Mouse (Mus musculus): ENCODE measurements around the gene Syt11. TPM values are rescaled to one million over a fixed set of nuclear protein-coding genes. Genes with fewer than 3 reads are reported as not detected.

Syt11 gene
- polyA plus RNA-seq (2015; fragmentation: Illumina TruSeq; extraction: RNeasy Lipid Tissue Mini Kit (QIAGEN cat#74804); ENCODE audit: insufficient read depth, low replicate concordance): 8.3 TPM

GRCm38 (mm10) chr3:88774939-88775841 lies at the start of gene Syt11:
Syt11 (minus strand) TSS chr3:88775164.

GRCm38 (mm10) chr3:88716399-88717197 lies 58.4 kb downstream of the Syt11 start, which contains the start of gene Rit1:
Rit1 (plus strand) TSS chr3:88716838.

Other genes starting within 250 kb of the Syt11 start
- 1.9 TPM for gene Mex3a, start 242.8 kb downstream of the Syt11 start, polyA plus RNA-seq (2015; fragmentation: Illumina TruSeq; extraction: RNeasy Lipid Tissue Mini Kit (QIAGEN cat#74804); ENCODE audit: insufficient read depth, low replicate concordance)
- not detected for gene Rab25, start 226.9 kb downstream of the Syt11 start, polyA plus RNA-seq (2015; fragmentation: Illumina TruSeq; extraction: RNeasy Lipid Tissue Mini Kit (QIAGEN cat#74804); ENCODE audit: insufficient read depth, low replicate concordance)
- 54.4 TPM for gene Lamtor2, start 222.1 kb downstream of the Syt11 start, polyA plus RNA-seq (2015; fragmentation: Illumina TruSeq; extraction: RNeasy Lipid Tissue Mini Kit (QIAGEN cat#74804); ENCODE audit: insufficient read depth, low replicate concordance)
- 35.5 TPM for gene Ubqln4, start 221.4 kb downstream of the Syt11 start, polyA plus RNA-seq (2015; fragmentation: Illumina TruSeq; extraction: RNeasy Lipid Tissue Mini Kit (QIAGEN cat#74804); ENCODE audit: insufficient read depth, low replicate concordance)
- gene Ssr2, start 199.3 kb downstream of the Syt11 start, polyA plus RNA-seq (2015; fragmentation: Illumina TruSeq; extraction: RNeasy Lipid Tissue Mini Kit (QIAGEN cat#74804); ENCODE audit: insufficient read depth, low replicate concordance): 101 TPM
- gene Arhgef2, start 169.2 kb downstream of the Syt11 start, polyA plus RNA-seq (2015; fragmentation: Illumina TruSeq; extraction: RNeasy Lipid Tissue Mini Kit (QIAGEN cat#74804); ENCODE audit: insufficient read depth, low replicate concordance): 104 TPM
- not detected for gene Rxfp4, start 122.0 kb downstream of the Syt11 start, polyA plus RNA-seq (2015; fragmentation: Illumina TruSeq; extraction: RNeasy Lipid Tissue Mini Kit (QIAGEN cat#74804); ENCODE audit: insufficient read depth, low replicate concordance)
- 111 TPM for gene Khdc4, start 89.4 kb downstream of the Syt11 start, polyA plus RNA-seq (2015; fragmentation: Illumina TruSeq; extraction: RNeasy Lipid Tissue Mini Kit (QIAGEN cat#74804); ENCODE audit: insufficient read depth, low replicate concordance)
- gene Rit1, start 58.3 kb downstream of the Syt11 start, polyA plus RNA-seq (2015; fragmentation: Illumina TruSeq; extraction: RNeasy Lipid Tissue Mini Kit (QIAGEN cat#74804); ENCODE audit: insufficient read depth, low replicate concordance): 41.7 TPM
- 30.5 TPM for gene Gon4l, start 60.1 kb upstream of the Syt11 start, polyA plus RNA-seq (2015; fragmentation: Illumina TruSeq; extraction: RNeasy Lipid Tissue Mini Kit (QIAGEN cat#74804); ENCODE audit: insufficient read depth, low replicate concordance)
- gene Msto1, start 138.8 kb upstream of the Syt11 start, polyA plus RNA-seq (2015; fragmentation: Illumina TruSeq; extraction: RNeasy Lipid Tissue Mini Kit (QIAGEN cat#74804); ENCODE audit: insufficient read depth, low replicate concordance): 8.1 TPM
- 56.6 TPM for gene Ash1l, start 175.5 kb upstream of the Syt11 start, polyA plus RNA-seq (2015; fragmentation: Illumina TruSeq; extraction: RNeasy Lipid Tissue Mini Kit (QIAGEN cat#74804); ENCODE audit: insufficient read depth, low replicate concordance)
- 82.1 TPM for gene Dap3, start 176.0 kb upstream of the Syt11 start, polyA plus RNA-seq (2015; fragmentation: Illumina TruSeq; extraction: RNeasy Lipid Tissue Mini Kit (QIAGEN cat#74804); ENCODE audit: insufficient read depth, low replicate concordance)